Mouse (Mus musculus) spleen, adult 2 months (tissue): ENCODE measurements around the gene Ptprg.

Experiments used
- CTCF ChIP-seq: fragments of 200-500 bp; IDR thresholded peaks from 2 replicates; pipeline ENCODE4 v1.5.1; 2011; ENCODE audit warnings: mild to moderate bottlenecking, inconsistent platforms; ENCODE audit not compliant: insufficient read depth, insufficient read length, insufficient replicate concordance; ENCODE audit errors: extremely low read depth
- POLR2A ChIP-seq: fragments of 200-500 bp; IDR thresholded peaks from 2 replicates; pipeline ENCODE4 v1.6.1; 2011; ENCODE audit warnings: low read depth, low read length, inconsistent platforms

DNA sequence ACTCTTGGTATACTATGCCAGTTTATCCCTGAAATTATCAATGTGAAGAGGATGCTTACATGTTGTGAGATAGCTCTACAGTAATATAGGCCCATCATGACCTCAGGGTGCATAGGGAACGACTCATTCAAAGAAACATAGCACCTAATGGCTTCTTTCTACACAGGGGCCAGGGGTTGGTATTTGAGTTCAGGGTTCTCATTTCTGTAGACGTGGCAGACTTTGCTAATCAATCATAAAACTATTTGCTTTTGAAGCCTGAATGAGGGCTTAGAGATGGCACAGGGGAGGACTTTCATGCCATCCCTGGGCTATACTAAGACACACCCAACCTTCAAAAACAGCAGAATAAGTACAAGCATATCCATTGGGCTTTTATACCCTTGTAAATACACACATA, 16.4 kb downstream of the Ptprg start:
- TF ChIP-seq POLR2A (no peak), CTCF (no peak)
